Mouse (Mus musculus) heart, embryonic 15.5 days (tissue): Measurements from ENCODE around the gene Myo1e. TPM values are rescaled to one million over a fixed set of nuclear protein-coding genes. Genes with fewer than 3 reads are reported as not detected.

ENCODE experiments used
- ATAC-seq: fragments of 200-750 bp; cut with Nextera tagmentation; replicated peaks from 2 replicates; pipeline ENCODE4 v1.8.0; 2017; ENCODE audit warnings: low read depth, moderate TSS enrichment; ENCODE audit not compliant: insufficient number of reproducible peaks, insufficient read depth, low FRiP score
- H3K27ac ChIP-seq: fragments of 300-500 bp; sonication (generic); 2 replicates; pipeline ENCODE4 v1.5.1; 2015; ENCODE audit warnings: mild to moderate bottlenecking, inconsistent platforms
- H3K27me3 ChIP-seq: fragments of 300-500 bp; sonication (generic); 2 replicates; pipeline ENCODE4 v1.6.1; 2015; ENCODE audit warnings: inconsistent platforms
- H3K36me3 ChIP-seq: fragments of 300-500 bp; sonication (generic); 2 replicates; pipeline ENCODE4 v1.6.1; 2015; ENCODE audit warnings: mild to moderate bottlenecking, inconsistent platforms
- H3K4me1 ChIP-seq: fragments of 300-500 bp; sonication (generic); replicated peaks from 2 replicates; pipeline ENCODE4 v1.6.1; 2015; ENCODE audit warnings: inconsistent platforms
- H3K4me2 ChIP-seq: fragments of 300-500 bp; sonication (generic); 2 replicates; pipeline ENCODE4 v1.6.1; 2015; ENCODE audit warnings: inconsistent platforms, mild to moderate bottlenecking, moderate library complexity
- H3K4me3 ChIP-seq: fragments of 300-500 bp; sonication (generic); 2 replicates; pipeline ENCODE4 v1.5.1; 2015; ENCODE audit warnings: mild to moderate bottlenecking, inconsistent platforms
- H3K9ac ChIP-seq: fragments of 300-500 bp; sonication (generic); 2 replicates; pipeline ENCODE4 v1.6.1; 2015; ENCODE audit warnings: mild to moderate bottlenecking, inconsistent platforms
- H3K9me3 ChIP-seq: fragments of 300-500 bp; sonication (generic); replicated peaks from 2 replicates; pipeline ENCODE4 v1.6.1; 2016; ENCODE audit warnings: inconsistent platforms
- WGBS: fragments of 180-500 bp; shearing (Covaris S2); methylation state at CpG from one replicate; pipeline ENCODE4 v1.1.7; 2015; ENCODE audit warnings: mixed read lengths; 5-methylcytosine and 5-hydroxymethylcytosine counted together
- polyA plus RNA-seq: library from polyadenylated mRNA; unstranded; fragments of >200 nt; fragmentation: Nextera tagmentation; extraction: Ambion mirVana; gene quantifications from 2 replicates; pipeline ENCODE4 v1.2.1, GENCODE M21; 2015

The Myo1e gene
- polyA plus RNA-seq, 1 experiment from 2014 or later: 11.8 TPM

DNA sequence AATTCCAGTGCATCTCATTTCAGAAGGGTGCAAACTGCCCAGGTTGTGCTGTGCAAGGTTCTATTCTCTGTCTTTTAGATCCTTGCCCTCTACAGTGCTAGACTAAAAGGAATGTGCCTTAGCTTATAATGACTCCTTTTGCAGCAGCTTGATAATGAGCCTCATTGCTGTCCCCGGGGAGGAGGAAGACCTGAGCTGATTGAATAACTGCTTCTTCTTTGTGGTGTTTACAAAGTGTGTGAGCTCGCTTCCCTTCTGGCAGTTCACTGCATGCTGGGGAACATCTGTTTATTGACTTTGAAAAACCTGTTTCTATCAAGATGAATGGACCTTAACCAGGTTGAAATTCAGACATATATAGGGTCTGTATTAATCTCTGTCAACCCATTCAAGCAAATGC is 89.8 kb downstream of the Myo1e start:
- ATAC-seq: no peak
- Histone ChIP-seq H3K27ac (no peak overlapping the region), H3K4me3 (no peak overlapping the region), H3K4me1 (no peaks in the 10 kb centered on the region), H3K27me3 (no peaks in the 10 kb centered on the region), H3K4me2 (no peak overlapping the region), H3K9ac (no peak overlapping the region), H3K36me3 (peaks cover 5% of the 10 kb centered on the region; the same call in 1 of the 2 replicates), H3K9me3 (no peaks in the 10 kb centered on the region)
- 53% methylated on average over 2 of the region's 2 CpGs for WGBS

DNA sequence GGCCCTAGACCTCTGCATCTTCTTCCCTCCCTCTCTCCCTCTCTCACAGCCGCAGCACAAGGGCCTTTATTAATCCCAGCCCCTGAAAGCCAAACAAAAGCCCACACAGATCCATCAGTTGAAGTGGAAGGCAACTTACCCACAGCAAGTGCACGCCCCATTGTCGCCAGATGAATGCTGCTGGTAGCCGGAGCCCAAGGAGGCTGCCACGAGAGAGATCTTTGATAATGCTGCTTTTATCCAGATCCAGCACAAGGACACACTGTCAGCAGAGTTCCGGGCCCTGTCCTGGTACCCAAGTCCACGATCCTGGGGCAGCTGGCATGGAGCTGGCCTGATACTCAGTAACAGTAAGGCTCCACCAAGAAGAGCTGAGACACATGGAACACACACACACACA is 91.1 kb downstream of the Myo1e start:
- no peaks in the 10 kb centered on the region for H3K9me3 ChIP-seq
- WGBS: 71% methylated on average over 7 of the region's 7 CpGs
- H3K9ac ChIP-seq: no peak overlapping the region
- H3K4me2 ChIP-seq: no peak overlapping the region
- ATAC-seq: no peak
- no peak overlapping the region for H3K4me3 ChIP-seq
- no peaks in the 10 kb centered on the region for H3K4me1 ChIP-seq
- H3K27ac ChIP-seq: no peak overlapping the region
- peaks cover 9% of the 10 kb centered on the region; the same call in 1 of the 2 replicates for H3K36me3 ChIP-seq
- H3K27me3 ChIP-seq: no peaks in the 10 kb centered on the region

DNA sequence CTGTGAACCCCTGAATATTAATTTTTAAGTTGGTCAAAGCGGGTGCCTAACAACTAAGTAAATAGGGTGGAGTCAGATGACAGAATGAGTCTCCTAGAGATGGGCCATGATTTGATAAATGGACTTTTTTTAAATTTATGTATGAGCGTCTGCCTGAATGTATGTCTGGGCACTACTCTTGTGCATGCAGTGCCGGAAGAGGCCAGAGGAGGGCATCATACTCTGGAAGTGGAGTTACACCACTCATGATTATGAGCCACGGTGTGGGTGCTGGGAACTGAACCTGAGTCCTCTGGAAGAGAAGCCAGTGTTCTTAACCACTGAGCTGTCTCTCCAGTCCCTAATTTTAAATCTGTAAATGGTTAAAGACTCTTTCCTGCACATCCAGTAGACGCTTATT is 93.6 kb downstream of the Myo1e start:
- WGBS: 95% methylated on average over 5 of the region's 5 CpGs

DNA sequence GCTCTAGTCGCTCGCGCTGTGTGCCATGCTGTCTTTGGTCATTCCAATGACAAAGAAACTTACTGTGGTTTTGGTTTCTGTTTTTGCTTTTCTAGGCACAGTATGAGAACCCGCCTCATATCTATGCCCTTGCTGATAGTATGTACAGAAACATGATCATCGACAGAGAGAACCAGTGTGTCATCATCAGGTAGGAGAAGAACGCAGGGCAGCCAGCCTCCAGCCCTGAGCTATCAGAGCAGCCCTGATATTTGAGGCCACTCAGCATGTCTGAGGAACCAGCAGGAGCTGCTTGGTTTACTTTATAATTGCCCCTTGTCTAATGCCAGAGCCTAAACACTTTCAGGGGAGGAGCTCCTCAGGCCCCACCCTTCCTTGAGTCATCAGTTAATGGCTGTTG is 94.4 kb downstream of the Myo1e start:
- no peak overlapping the region for H3K27ac ChIP-seq
- ATAC-seq: no peak
- H3K4me1 ChIP-seq: no peaks in the 10 kb centered on the region
- no peaks in the 10 kb centered on the region for H3K9me3 ChIP-seq
- H3K27me3 ChIP-seq: no peaks in the 10 kb centered on the region
- H3K9ac ChIP-seq: no peak overlapping the region
- no peak overlapping the region for H3K4me2 ChIP-seq
- peaks cover 9% of the 10 kb centered on the region; the same call in 1 of the 2 replicates for H3K36me3 ChIP-seq
- H3K4me3 ChIP-seq: no peak overlapping the region
- whole genome bisulfite sequencing: 87% methylated on average over 6 of the region's 6 CpGs

More for the DNA sequence above, 93.6 kb downstream of the Myo1e start:
- Histone ChIP-seq H3K9me3 (no peaks in the 10 kb centered on the region), H3K9ac (no peak overlapping the region), H3K4me3 (no peak overlapping the region), H3K4me2 (no peak overlapping the region), H3K27ac (no peak overlapping the region), H3K36me3 (peaks cover 9% of the 10 kb centered on the region; the same call in 1 of the 2 replicates), H3K27me3 (no peaks in the 10 kb centered on the region), H3K4me1 (no peaks in the 10 kb centered on the region)
- no peak for ATAC-seq

DNA sequence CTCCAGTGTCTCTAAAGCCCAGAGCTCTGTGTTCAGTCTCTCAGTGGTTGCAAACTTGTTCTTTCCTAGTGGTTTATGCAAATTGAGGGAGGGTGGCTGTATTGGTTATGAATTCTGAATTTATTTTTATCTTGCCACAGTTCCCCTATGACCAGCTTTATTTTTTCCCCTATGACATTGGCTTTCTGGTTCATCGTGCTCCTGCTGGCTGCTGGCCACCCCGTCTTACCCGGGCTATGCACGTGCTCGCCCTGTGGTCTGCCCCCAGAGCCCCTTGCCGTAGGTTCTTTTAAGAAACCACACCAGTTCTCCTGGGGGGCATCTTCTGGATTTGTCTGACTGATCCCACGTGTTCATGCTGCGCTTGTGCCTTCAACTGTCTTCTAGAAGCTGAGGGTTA is 97.8 kb downstream of the Myo1e start:
- Histone ChIP-seq H3K27ac (no peak overlapping the region), H3K9ac (no peak overlapping the region), H3K4me1 (no peaks in the 10 kb centered on the region), H3K9me3 (no peaks in the 10 kb centered on the region), H3K4me2 (no peak overlapping the region), H3K27me3 (no peaks in the 10 kb centered on the region), H3K36me3 (peaks cover 9% of the 10 kb centered on the region; the same call in 1 of the 2 replicates), H3K4me3 (no peak overlapping the region)
- 90% methylated on average over 8 of the region's 8 CpGs for WGBS
- ATAC-seq: no peak

DNA sequence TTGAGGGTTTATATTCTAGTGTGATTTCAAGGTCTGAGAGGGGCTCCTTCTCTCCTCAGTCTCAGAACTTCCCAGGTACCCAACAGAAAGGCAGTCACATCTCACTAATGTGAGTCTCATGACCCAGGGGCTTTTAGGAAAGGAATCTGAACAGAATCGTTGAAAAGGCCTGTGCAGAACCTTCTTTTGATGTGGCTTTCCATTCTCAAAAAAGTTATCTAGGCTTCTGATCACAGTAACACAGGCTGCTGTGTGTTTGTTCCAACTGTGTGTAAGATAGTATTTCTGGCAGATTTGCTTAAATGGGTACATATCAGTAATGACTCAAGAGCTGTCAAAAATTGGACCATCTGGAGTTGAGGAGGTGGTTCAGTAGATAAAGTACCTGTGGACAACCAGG is 102.9 kb downstream of the Myo1e start:
- Histone ChIP-seq H3K9ac (no peak overlapping the region), H3K27me3 (no peaks in the 10 kb centered on the region), H3K36me3 (no peaks in the 10 kb centered on the region), H3K4me3 (no peak overlapping the region), H3K4me1 (no peaks in the 10 kb centered on the region), H3K27ac (no peak overlapping the region), H3K4me2 (no peak overlapping the region), H3K9me3 (no peaks in the 10 kb centered on the region)
- ATAC-seq: no peak
- WGBS: 49% methylated on average over 1 of the region's 1 CpGs

DNA sequence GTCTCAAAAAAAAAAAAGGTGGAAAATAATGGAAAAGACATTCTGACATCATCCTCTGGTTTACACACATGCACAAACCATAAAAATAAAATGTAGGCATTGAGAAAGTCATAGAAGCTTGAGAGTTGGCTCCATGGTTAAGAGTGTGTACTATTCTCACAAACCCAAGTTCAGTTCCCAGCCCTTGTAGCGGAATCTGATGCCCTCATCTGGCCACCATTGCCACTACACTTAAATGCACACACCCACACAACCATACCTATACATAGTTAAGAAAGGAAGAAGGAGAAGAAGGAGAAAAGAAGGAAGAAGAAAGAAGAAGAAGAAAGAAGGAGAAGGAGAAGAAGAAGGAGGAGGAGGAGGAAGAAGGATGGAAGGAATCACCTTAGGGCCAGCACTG is 106.9 kb downstream of the Myo1e start:
- no peaks in the 10 kb centered on the region for H3K36me3 ChIP-seq
- H3K9me3 ChIP-seq: no peaks in the 10 kb centered on the region
- no peak overlapping the region for H3K4me2 ChIP-seq
- H3K9ac ChIP-seq: no peak overlapping the region
- WGBS: 84% methylated on average over 1 of the region's 1 CpGs
- H3K27me3 ChIP-seq: no peaks in the 10 kb centered on the region
- no peak for ATAC-seq
- no peaks in the 10 kb centered on the region for H3K4me1 ChIP-seq
- no peak overlapping the region for H3K27ac ChIP-seq
- no peak overlapping the region for H3K4me3 ChIP-seq

DNA sequence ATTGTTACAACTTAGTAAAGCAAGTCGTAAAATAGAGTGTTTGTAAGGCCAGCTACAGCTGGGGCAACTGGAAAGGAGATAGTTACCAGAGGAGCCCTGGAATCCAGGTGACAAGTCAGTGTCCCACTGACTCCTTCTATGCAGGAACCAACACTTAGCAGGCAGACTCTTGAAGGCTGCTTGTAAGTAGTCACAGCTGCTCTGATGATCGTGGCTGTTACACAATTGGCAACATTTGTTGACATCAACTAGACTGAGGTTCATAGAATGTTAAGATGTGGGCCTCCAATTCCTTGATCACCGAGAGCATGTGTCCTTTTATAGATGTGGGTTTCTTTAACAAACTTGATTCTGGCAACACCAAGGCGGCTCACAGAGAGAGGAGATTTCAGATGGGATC is 108.0 kb downstream of the Myo1e start:
- Histone ChIP-seq H3K4me1 (no peaks in the 10 kb centered on the region), H3K4me2 (no peak overlapping the region), H3K36me3 (no peaks in the 10 kb centered on the region), H3K27ac (peak overlapping the region; percentile 41; the same call in 1 of the 2 replicates), H3K9ac (no peak overlapping the region), H3K27me3 (no peaks in the 10 kb centered on the region), H3K9me3 (no peaks in the 10 kb centered on the region), H3K4me3 (no peak overlapping the region)
- no peak for ATAC-seq
- 69% methylated on average over 4 of the region's 4 CpGs for WGBS

DNA sequence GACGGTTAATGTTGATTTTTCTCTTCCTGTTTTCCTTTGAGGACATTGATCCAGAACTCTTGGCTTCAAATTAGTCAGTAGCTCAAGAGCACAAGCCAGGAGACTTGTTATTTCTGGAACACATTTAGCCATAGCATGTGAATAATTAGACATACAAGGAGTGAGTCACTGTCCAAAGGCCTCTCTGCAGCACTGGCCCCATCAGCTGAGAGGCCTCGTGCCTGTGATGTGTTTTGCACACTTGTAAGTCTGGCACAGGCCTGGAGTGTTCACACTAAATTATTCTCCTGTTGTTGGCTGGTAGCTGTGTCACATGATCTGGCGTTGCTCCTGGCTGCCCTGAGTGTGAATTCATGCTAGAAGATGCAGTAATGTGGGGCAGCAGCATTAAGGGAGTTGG is 111.5 kb downstream of the Myo1e start:
- ATAC-seq: no peak
- Histone ChIP-seq H3K4me1 (no peaks in the 10 kb centered on the region), H3K4me2 (no peak overlapping the region), H3K27ac (0 out of 2 replicates have a peak overlapping the region, but pooled peaks have one; percentile 1), H3K27me3 (no peaks in the 10 kb centered on the region), H3K36me3 (no peaks in the 10 kb centered on the region), H3K9me3 (no peaks in the 10 kb centered on the region), H3K9ac (no peak overlapping the region), H3K4me3 (no peak overlapping the region)
- WGBS: 48% methylated on average over 3 of the region's 3 CpGs

DNA sequence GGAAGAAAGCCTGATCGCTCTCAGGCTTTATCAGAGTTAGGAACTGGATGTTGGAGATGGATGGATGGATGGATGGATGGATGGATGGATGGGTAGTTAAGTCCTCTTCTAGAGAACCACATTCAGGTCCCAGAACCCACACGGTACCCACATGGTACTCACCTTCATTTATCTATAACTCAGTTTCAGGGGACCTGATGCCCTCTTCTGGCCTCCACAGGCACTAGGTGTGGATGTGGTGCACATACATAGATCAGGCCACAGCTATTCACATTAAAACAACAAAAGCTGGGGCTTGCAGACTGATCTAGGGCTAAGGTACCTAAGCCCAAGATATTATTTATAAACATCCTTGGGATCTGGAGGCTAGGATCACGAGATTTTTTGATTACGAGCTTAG is 117.2 kb downstream of the Myo1e start:
- Histone ChIP-seq H3K4me2 (no peak overlapping the region), H3K27ac (no peak overlapping the region), H3K4me1 (peaks cover 15% of the 10 kb centered on the region; the same call in 1 of the 2 replicates), H3K4me3 (no peak overlapping the region), H3K9me3 (no peaks in the 10 kb centered on the region), H3K36me3 (0 out of 2 replicates have a peak, but pooled peaks cover 3% of the 10 kb centered on the region), H3K27me3 (no peaks in the 10 kb centered on the region), H3K9ac (no peak overlapping the region)
- no peak for ATAC-seq
- 81% methylated on average over 4 of the region's 4 CpGs for WGBS

DNA sequence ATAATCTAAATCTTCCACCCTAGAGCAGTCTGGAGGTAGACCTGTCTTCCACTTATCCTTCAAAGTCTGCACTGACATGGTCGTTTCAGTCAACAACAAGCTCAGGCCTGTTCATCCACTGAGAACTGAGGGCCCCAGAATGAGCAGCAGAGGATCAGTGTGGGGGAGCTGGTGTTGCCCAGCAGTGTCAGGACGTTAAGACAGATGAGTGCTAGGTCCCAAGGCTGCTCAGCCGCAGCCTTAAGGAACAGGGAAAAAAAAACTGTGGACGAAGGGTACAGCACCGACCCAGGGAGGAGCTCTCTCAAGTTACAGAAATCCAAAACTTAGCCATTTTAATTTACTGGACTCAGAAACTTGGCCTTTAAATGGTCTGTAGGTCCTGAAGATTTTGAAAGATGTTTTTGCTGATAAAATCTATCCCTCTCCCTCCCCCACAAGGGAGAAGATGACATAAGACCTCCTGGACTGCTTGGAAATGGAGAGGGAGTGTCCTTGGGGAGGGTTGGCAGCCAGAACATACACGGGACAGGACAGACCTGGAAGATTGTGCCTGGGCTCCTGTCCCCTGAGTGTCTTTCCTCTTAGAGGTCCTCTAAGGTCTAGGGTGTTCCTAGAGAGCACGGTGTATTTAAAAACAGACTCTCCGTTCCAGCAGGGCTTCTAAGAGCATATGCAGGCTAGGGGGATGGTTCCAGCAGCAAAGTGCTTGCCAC is 118.9 kb downstream of the Myo1e start:
- Histone ChIP-seq H3K4me1 (peaks cover 15% of the 10 kb centered on the region; the same call in 1 of the 2 replicates), H3K9ac (no peak overlapping the region), H3K27ac (no peak overlapping the region), H3K4me2 (no peak overlapping the region), H3K27me3 (no peaks in the 10 kb centered on the region), H3K4me3 (no peak overlapping the region), H3K9me3 (no peaks in the 10 kb centered on the region), H3K36me3 (0 out of 2 replicates have a peak, but pooled peaks cover 3% of the 10 kb centered on the region)
- ATAC-seq: no peak
- 58% methylated on average over 8 of the region's 8 CpGs for WGBS
